Mouse (Mus musculus) hindbrain, embryonic 11.5 days (tissue): ENCODE measurements around the gene Fam222b. TPM values are rescaled to one million over a fixed set of nuclear protein-coding genes. Genes with fewer than 3 reads are reported as not detected.

Experiments
- ATAC-seq: fragments of 200-750 bp; cut with Nextera tagmentation; 2 replicates; pipeline ENCODE4 v1.8.0; 2017; ENCODE audit warnings: mild to moderate bottlenecking, moderate TSS enrichment, moderate library complexity; ENCODE audit not compliant: low FRiP score
- DNase-seq: peaks from one replicate; pipeline ENCODE4 v3.0.0-alpha.2; 2015; ENCODE audit warnings: low spot score
- H3K27ac ChIP-seq: fragments of 300-500 bp; sonication (generic); 2 replicates; pipeline ENCODE4 v1.5.1; 2014; ENCODE audit warnings: mild to moderate bottlenecking, low read depth, low read length
- H3K27me3 ChIP-seq: fragments of 300-500 bp; sonication (generic); 2 replicates; pipeline ENCODE4 v1.6.1; 2014; ENCODE audit warnings: mild to moderate bottlenecking, low read length, moderate library complexity, mixed read lengths; ENCODE audit not compliant: control insufficient read depth, insufficient read depth
- H3K36me3 ChIP-seq: fragments of 300-500 bp; sonication (generic); 2 replicates; pipeline ENCODE4 v1.6.1; 2014; ENCODE audit warnings: mild to moderate bottlenecking, low read length, moderate library complexity, mixed read lengths; ENCODE audit not compliant: control insufficient read depth, insufficient read depth
- H3K4me1 ChIP-seq: fragments of 300-500 bp; sonication (generic); replicated peaks from 2 replicates; pipeline ENCODE4 v1.6.1; 2014; ENCODE audit warnings: low read length, mixed read lengths; ENCODE audit not compliant: control insufficient read depth, insufficient read depth
- H3K4me2 ChIP-seq: fragments of 300-500 bp; sonication (generic); replicated peaks from 2 replicates; pipeline ENCODE4 v1.6.1; 2014; ENCODE audit warnings: mild to moderate bottlenecking, low read depth, low read length
- H3K4me3 ChIP-seq: fragments of 300-500 bp; sonication (generic); 2 replicates; pipeline ENCODE4 v1.5.1; 2014; ENCODE audit warnings: low read depth, low read length
- H3K9ac ChIP-seq: fragments of 300-500 bp; sonication (generic); 2 replicates; pipeline ENCODE4 v1.6.1; 2014; ENCODE audit warnings: low read depth, low read length
- H3K9me3 ChIP-seq: fragments of 300-500 bp; sonication (generic); 2 replicates; pipeline ENCODE4 v1.6.1; 2016; ENCODE audit warnings: low read length; ENCODE audit not compliant: control insufficient read depth
- WGBS: fragments of 180-500 bp; shearing (Covaris S2); extraction: QIAGEN DNeasy Blood & Tissue Kit; methylation state at CpG from one replicate; pipeline ENCODE4 v1.1.7; 2014; 5-methylcytosine and 5-hydroxymethylcytosine counted together
- polyA plus RNA-seq: library from polyadenylated mRNA; unstranded; fragments of >200 nt; fragmentation: Nextera tagmentation; extraction: Ambion mirVana; gene quantifications from 2 replicates; pipeline ENCODE4 v1.2.1, GENCODE M21; 2014

The Fam222b gene
- polyA plus RNA-seq, 1 experiment from 2014 or later = 24.4 TPM

DNA sequence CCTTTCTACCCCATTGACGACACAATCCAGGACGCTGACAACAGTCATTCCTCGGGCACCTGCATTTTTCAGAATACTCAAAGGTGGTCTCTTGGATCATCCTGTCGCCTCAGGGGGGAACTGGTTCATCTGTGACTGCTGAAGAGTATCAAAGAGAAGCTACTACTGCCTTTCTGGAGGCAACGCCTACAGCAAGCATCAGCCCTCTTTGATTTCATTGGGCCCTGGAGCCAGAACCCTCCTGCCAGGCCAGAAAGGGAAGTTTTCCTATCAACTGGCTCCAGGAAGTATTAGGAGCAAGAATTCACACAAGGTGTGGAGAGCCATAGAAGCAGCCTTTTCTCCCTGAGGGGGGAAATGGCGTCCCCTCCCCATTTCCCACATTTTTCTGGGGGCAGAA lies 72.2 kb downstream of the Fam222b start:
- Histone ChIP-seq H3K27ac (no peak overlapping the region), H3K27me3 (no peaks in the 10 kb centered on the region), H3K4me1 (peaks cover 11% of the 10 kb centered on the region), H3K4me2 (no peak overlapping the region), H3K36me3 (peaks cover 3% of the 10 kb centered on the region; the same call in 1 of the 2 replicates), H3K9ac (no peak overlapping the region), H3K4me3 (no peak overlapping the region), H3K9me3 (no peaks in the 10 kb centered on the region)
- 74% methylated on average over 6 of the region's 6 CpGs for WGBS
- ATAC-seq (no peak), DNase-seq (no peak)

DNA sequence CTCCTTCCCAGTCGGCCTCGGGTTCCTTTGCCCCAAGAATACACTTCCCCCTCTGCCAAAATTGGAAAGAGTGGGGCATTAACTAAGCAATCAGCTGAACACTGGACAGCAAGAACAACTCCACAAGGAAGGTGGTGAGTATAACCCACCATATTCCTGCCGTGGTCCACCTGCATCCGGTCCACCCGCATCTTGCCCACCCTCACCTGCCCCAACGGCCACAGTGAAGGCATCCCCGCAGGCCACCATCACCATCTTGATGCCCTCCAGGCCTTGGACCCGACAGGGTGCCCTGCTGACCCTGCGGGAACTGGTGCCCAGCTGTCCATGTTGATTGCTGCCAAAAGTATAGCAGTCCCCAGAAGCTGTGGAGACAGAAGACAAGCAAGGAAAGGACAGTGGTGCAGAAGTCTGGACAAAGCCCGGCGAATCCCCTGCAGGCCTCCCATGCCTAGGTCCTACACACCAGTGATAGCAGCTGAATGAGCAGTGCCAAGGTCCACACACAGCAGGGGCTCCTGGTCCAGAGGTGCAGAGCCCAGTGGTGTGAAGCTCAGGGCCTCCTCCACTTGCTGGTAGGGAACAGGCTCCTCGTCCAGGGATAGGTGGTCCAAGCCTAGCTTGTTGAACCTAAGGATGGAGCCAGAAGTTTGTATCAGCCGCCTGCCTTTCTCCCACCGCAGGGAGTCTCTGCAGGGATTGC lies 72.9 kb downstream of the Fam222b start:
- Histone ChIP-seq H3K4me3 (no peak overlapping the region), H3K27me3 (no peaks in the 10 kb centered on the region), H3K36me3 (no peaks in the 10 kb centered on the region), H3K27ac (no peak overlapping the region), H3K4me2 (no peak overlapping the region), H3K9ac (no peak overlapping the region), H3K9me3 (no peaks in the 10 kb centered on the region), H3K4me1 (peaks cover 10% of the 10 kb centered on the region)
- ATAC-seq (no peak), DNase-seq (no peak)
- WGBS = 87% methylated on average over 14 of the region's 14 CpGs

DNA sequence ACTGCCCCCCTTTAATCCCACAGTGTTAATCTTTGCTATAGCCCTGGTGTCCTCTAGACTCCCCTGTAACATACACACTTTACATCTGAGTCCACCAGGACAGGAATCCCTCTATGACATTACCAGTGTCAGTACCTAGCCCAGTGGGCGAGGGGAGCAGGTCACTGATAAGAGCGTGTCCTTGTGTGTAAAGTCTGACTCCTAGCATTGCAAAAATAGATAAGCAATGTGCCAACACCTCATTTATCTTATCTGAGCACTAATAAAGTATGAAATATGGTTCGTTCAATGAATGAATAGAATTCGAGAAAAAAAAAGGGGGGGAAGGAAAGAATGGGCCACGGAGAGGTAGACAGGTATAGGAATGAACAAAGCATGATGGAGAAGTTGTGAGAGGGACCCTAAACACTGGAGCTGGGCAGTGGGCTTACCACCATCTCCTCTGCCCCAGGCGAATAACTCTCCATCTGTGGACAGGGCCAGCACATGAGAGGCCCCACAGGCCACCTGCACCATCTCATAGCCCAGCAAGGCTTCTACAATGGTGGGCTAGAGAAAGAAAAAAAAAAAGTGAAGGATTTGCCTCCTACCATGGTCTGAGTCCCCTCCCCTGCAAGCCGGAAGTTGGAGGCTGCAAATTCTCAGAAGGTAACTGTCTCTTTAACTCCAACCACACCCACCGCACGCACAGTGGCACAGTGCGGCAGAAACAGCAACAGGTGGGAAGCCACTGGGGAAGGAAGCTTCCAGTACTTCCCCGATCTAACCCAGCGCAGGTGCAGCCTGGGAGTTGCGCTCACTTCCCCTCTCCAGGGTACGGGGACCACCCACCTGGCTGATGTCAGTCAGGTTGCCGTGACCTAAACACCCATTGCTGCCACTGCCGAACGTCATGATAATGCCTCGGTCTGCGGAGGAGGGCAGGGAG lies 74.3 kb downstream of the Fam222b start:
- Histone ChIP-seq H3K4me3 (no peak overlapping the region), H3K4me2 (no peak overlapping the region), H3K4me1 (no peaks in the 10 kb centered on the region), H3K36me3 (no peaks in the 10 kb centered on the region), H3K9ac (no peak overlapping the region), H3K27ac (no peak overlapping the region), H3K27me3 (no peaks in the 10 kb centered on the region), H3K9me3 (no peaks in the 10 kb centered on the region)
- ATAC-seq = no peak
- WGBS = 63% methylated on average over 19 of the region's 19 CpGs
- DNase-seq = no peak

DNA sequence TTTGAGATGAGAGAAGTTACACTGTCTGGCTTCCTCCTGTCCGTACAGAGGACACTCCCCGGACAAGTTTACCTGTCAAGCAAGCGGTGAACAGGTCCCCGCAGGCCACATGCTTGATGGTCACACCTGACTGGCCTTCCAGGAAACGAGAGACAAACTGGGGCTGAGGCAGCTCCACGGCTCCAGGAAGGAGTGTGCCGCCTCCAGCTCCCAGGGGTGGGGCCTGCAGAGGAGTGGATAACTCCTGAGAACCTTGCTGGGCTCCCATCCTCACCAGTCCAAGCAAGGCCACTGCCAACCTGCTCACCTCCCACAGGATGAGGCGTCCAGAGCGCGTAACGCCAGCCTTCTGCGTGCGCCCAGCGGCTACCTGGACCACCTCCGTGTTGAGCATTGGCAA lies 75.8 kb downstream of the Fam222b start:
- 92% methylated on average over 15 of the region's 15 CpGs for WGBS
- Histone ChIP-seq H3K4me3 (no peak overlapping the region), H3K27ac (no peak overlapping the region), H3K4me2 (no peak overlapping the region), H3K4me1 (no peaks in the 10 kb centered on the region), H3K27me3 (no peaks in the 10 kb centered on the region), H3K9me3 (no peaks in the 10 kb centered on the region), H3K9ac (no peak overlapping the region), H3K36me3 (no peaks in the 10 kb centered on the region)
- no peak for ATAC-seq
- no peak for DNase-seq

DNA sequence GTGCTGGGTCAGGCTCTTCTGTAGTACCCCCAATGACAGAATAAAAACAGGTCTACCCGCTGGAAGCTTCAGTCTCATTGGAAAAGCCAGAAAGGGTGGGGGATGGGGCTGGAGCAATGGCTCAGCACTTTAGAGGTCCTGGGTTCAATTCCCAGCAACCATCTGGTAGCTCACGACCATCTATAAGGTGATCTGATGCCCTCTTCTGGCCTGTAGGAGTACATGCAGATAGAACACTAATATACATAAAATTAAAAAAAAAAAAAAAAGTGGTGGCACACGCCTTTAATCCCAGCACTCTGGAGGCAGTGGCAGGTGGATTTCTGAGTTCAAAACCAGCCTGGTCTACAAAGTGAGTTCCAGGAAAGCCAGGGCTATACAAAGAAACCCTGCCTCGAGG lies 76.9 kb downstream of the Fam222b start:
- no peak for ATAC-seq
- WGBS = 68% methylated on average over 4 of the region's 4 CpGs

DNA sequence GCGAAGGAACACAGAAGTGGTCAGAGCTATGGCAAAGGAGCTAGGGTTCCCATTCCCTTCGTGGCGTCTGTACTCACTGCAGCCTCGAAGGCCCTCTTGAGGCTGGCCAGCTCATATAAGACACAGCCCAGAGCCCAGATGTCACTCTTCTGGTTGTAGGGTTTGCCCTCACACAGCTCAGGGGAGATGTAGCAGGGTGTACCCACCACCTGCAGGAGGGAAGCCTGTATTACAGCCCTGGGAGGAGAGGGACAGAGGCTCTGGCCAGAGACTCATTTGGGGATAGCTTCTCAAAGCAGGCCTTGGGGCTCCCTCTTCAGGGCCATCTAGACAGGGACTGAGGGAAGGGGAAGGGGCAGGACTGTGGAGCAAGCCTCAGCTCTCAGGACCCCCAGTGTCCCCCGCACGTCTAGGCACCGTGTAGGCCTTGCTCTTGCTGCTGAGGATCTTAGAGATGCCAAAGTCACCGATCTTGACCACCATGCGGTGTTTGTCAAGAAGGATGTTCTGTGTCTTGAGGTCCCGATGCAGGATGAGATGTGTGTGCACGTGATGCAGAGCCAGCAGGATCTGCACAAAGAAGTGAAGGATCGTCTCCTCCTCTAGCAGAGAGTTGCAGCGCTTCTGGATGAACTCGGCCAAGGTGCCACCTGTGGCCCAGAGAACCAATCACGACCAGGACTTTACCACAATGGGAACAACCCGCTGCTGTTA lies 77.7 kb downstream of the Fam222b start:
- DNase-seq = no peak
- no peak overlapping the region for H3K9ac ChIP-seq
- 81% methylated on average over 16 of the region's 16 CpGs for WGBS

More for the DNA sequence above, 76.9 kb downstream of the Fam222b start:
- Histone ChIP-seq H3K4me1 (no peaks in the 10 kb centered on the region), H3K9ac (no peak overlapping the region), H3K4me3 (no peak overlapping the region), H3K4me2 (no peak overlapping the region), H3K36me3 (no peaks in the 10 kb centered on the region), H3K27ac (no peak overlapping the region), H3K27me3 (no peaks in the 10 kb centered on the region), H3K9me3 (no peaks in the 10 kb centered on the region)
- no peak for DNase-seq

GRCm38 (mm10) chr11:78172748-78173383 lies 78.4 kb downstream of the Fam222b start:
- Histone ChIP-seq H3K4me3 (no peak overlapping the region), H3K4me2 (no peak overlapping the region), H3K27me3 (no peaks in the 10 kb centered on the region), H3K4me1 (peaks cover 8% of the 10 kb centered on the region; the same call in 1 of the 2 replicates), H3K27ac (no peak overlapping the region), H3K36me3 (no peaks in the 10 kb centered on the region), H3K9ac (no peak overlapping the region), H3K9me3 (no peaks in the 10 kb centered on the region)
- ATAC-seq (no peak), DNase-seq (no peak)
- 87% methylated on average over 19 of the region's 19 CpGs for WGBS

More for the DNA sequence above, 77.7 kb downstream of the Fam222b start:
- H3K27me3 ChIP-seq = no peaks in the 10 kb centered on the region
- no peaks in the 10 kb centered on the region for H3K9me3 ChIP-seq
- no peak for ATAC-seq
- H3K4me1 ChIP-seq = peaks cover 3% of the 10 kb centered on the region; the same call in 1 of the 2 replicates
- no peak overlapping the region for H3K4me2 ChIP-seq
- no peak overlapping the region for H3K4me3 ChIP-seq
- no peaks in the 10 kb centered on the region for H3K36me3 ChIP-seq
- H3K27ac ChIP-seq = no peak overlapping the region

DNA sequence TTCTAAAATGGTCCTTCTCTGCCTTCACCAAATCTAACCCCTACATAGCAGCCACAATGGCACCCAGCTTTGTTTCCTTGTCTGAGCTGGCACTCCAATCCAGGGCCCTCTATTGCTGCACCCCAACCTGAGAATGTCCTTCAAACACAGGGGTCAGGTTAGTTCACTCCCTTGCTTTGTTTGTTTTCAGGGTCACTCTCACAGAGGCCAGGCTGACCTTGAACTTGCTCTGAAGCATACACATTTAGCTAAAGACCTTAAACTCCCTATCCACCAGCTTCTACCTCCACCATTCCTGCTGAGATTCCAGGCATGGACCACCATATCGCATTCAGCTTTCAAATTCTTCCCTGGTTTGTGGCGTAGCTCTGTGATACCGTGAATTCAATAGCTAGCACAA lies 80.0 kb downstream of the Fam222b start:
- WGBS = 91% methylated on average over 3 of the region's 3 CpGs

More for the DNA sequence above, 80.0 kb downstream of the Fam222b start:
- Histone ChIP-seq H3K4me1 (peaks cover 18% of the 10 kb centered on the region), H3K27me3 (no peaks in the 10 kb centered on the region), H3K36me3 (no peaks in the 10 kb centered on the region), H3K9me3 (no peaks in the 10 kb centered on the region), H3K4me3 (no peak overlapping the region), H3K9ac (no peak overlapping the region), H3K4me2 (no peak overlapping the region), H3K27ac (no peak overlapping the region)
- no peak for DNase-seq
- ATAC-seq = no peak
